Mouse (Mus musculus) bone marrow, adult 2 months (tissue): ENCODE data around the gene Ascl2.

Experiments
- CTCF ChIP-seq: fragments of 200-500 bp; IDR thresholded peaks from 2 replicates; pipeline ENCODE4 v1.5.1; 2011; ENCODE audit warnings: low read length, control low read depth; ENCODE audit not compliant: control insufficient read depth, insufficient read depth
- POLR2A ChIP-seq: fragments of 200-500 bp; IDR thresholded peaks from 2 replicates; pipeline ENCODE4 v1.6.1; 2011; ENCODE audit warnings: low read depth, mild to moderate bottlenecking, control low read depth, low read length, borderline replicate concordance; ENCODE audit not compliant: control insufficient read depth

- TF ChIP-seq POLR2A (no peak), CTCF (peak; percentile 69)
Measured at GRCm38 (mm10) chr7:143002679-143003078, 33.6 kb upstream of the Ascl2 start.
